Mouse (Mus musculus): ENCODE data around the gene 4930402H24Rik.
"Not testable (repeated sequence)": the region's sequence is repeated elsewhere in the genome, so short reads cannot be mapped to it uniquely, and the experiment has no call there.

The 4930402H24Rik gene

DNA sequence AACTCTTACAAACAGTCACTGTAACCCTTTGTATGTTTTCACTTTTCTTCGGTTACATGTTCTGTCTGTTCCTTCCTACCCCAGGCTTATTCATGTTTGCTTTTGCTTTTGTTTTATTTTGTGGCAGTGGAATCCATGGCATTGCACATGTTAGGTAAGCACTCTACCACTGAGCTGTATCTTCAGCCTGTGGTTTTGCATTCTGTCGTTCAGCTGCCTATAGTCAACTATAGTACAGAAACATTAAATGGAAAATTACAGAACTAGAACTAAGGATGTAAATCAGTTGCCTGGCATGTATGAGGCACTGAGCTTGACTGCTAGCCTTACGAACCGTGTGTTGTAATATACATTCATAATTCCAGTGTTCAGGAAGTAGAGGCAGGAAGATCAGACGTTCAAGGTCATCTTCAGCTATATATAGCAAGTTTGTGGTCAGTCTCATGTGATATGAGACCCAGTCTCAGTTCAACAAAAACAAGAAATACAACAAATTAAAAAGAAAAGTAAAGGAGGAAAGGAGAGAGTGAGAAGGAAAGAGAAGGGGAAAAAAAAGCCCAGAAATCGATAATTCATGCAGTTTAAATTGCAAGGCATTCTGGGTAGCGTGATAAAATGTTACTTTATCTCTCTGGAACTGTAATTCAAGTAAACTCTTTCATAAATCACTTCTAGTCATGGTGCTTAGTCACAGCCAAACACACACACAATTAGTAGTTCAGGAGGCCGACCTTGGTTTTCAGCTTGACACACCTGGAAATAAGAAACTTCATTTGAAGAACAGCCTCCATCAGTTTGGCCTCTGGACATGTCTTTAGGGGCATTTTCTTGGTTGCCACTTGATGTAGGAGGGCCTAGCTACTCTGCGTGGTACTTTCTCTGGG, 54.6 kb downstream of the 4930402H24Rik start:
- DNase-seq: no peak

DNA sequence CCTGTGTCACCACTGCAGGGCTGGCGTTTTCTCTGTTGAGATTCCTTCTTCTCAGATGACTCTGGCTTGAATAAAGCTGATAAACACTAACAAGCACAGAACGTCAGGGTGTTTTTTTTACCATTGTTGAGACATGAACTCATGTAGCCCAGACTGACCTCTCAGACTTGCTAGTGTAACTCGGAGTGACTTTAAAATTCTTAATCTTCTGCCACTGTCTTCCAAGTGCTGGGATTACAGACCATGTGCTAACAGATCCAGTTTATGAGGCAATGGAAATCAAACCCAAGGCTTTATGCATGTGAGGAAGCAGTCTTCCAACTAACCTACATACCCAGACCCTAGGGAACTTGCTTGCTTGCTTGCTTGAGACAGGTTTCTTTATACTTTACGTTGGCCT, 56.5 kb downstream of the 4930402H24Rik start:
- no peak for DNase-seq

DNA sequence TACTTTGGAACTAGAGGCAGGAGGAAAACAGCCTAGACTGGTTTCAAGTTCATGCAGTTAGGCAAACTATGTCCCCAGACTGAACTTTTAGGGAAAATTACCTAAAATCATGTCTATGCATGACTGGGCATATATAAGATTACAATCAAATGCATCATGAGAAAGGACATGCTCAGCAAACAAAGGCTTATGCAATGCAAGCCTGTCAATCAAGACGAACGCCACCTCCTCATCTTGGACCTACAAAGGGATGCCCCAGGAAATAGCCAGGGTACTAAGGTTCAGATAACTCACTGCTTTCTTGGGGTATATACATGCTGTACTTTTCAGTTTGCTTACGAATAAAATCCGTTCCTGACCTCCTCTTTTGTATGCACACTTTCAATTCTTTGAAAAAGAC, 57.9 kb downstream of the 4930402H24Rik start:
- no peak for DNase-seq

DNA sequence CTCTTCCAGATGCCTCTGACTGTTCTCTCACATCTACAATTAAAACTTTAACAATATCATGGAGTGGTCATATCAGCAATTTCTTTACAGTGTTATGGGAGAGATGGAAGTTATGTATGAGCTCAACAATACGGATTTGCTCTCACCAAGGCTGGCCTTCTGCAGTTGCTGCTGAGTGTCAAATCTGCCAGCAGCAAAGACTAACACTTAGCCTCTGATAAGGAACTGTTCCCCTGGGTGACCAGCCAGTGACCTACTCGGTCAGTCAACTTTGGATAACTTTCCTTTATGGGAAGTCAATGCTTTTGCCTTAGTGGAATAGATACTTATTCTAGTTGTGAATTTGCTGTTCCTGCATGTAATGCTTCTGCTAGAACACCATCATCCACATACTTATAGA, 62.6 kb downstream of the 4930402H24Rik start:
- DNase-seq: no peak

DNA sequence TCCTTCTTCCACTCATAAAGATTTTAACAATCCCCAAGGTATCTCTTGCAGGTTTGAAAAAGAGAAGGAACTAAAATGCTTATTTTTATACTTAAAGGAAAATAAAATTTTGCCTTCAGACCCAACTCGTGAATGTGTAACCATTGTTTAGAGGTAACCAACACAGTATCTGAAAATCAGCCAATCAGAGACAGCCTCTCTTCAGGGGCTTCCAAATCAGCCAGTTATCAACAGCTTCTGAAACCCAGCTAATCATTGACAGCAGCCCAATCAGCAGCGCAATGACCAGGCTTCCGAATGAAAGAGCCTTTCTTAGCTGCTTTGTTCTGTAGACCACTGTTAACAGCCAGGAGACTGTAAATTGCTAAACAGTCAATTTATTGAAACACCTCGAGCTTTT, 65.4 kb downstream of the 4930402H24Rik start:
- DNase-seq: peak; percentile 62

DNA sequence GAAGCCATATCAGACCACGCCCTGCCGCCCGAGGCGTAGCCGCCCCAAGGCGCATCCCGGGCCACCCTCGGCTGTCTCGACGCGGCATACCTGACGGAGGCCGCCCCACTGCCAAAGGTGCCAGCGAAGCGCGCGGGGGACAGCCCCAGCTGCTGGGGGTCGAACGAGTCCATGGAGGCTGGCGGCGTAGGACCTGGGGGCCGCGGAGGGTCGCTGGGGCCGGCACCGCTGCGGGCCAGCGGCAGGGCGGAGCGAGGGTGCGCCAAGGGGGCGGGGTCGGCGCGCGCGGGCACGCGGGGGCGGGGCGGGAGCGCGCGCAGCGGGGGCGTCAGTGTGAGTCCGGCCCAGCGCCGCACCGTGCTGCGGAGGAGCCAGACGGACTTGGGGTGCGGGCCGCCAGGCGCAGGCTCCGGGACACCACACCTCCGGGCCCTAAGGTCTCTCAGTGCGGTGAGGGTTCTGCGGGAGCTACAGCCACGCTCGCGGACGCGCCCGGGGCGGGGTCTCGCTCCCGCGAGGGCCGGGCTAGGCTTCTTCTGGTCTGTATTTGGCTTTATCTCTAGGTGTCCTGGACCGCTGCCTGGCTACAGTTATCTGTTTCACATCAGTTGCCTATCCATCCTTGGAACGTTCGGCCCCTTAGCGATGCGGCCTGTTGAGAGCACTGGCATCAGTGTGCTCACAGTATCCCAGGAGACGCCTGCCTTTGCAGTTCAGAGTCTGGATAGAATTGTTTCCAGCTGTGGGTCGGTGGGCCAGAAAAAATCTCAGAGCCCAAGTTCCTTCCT, 66.1 kb downstream of the 4930402H24Rik start:
- peak; percentile 86 for DNase-seq

DNA sequence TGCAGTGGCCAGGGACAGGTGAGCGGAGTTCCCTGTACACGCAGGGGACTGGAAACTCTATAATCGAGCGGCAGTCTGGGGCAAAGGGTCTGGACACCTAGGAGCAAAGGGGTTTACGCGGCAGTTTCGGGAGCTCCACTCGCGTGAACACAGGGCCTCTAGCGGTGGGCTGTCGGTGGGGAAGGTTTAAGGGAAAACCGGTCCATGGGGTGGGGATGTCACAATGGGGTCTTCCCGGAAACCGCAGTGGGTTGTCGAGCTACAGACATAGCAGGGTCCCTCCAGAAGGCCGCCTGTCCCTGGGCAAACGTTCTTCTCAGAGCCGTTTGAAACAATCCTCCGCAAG, 66.7 kb downstream of the 4930402H24Rik start:
- no peak for DNase-seq

DNA sequence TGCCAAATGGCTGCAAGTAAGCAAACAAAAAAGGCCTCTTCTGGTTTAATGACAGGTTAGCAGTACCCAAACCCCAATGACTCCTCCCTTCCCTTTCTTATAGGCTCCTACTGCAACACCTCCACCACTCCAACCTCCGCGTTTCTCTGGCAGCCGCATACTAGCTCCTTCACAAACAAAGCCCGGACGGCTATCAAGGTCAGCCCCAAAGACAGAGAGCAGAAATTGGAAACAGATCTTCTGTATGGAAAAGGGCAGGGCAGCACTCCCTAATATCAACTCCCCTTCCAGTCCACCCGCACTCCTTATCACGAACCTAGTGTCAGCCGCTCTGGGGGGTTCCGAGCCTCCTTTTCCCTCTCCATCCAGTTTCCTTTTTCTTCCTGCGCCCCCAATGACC, 67.1 kb downstream of the 4930402H24Rik start:
- DNase-seq: peak; percentile 13

DNA sequence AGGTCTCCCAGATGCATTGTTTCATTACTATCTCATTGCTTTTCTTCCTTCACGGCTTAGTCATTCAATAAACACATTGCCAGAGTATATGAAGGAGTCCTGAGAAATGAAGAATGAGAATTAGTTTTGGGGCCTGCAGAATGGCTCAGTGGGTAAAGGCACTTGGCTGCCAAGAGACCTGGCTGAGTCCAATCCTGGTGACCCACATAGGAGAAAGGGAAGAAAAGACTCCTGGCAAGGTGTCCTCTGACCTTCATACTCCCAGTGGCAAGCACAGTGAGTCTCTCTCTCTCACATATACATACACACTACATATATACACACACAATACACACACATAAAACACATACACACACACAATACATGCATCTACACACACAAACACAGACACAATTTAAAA, 68.1 kb downstream of the 4930402H24Rik start:
- DNase-seq: no peak

DNA sequence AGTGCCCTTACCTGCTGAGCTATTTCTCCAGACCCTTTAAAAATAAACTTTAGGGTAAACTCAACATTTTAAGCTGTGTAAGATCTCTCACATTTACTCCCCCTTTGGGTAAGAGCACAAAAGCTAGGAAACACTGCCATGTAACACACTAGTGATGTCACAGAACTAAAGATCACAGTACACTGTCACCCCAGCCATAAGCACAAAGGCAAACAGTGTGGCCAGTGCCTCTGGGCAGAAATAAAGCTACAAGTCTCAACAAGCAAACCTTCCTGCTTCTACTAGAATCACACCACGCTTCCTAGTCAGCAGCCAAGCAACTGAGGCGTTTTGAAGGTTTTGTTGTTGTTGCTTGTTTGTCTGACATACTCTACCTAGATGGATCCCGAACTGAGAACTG, 72.5 kb downstream of the 4930402H24Rik start:
- DNase-seq: no peak

DNA sequence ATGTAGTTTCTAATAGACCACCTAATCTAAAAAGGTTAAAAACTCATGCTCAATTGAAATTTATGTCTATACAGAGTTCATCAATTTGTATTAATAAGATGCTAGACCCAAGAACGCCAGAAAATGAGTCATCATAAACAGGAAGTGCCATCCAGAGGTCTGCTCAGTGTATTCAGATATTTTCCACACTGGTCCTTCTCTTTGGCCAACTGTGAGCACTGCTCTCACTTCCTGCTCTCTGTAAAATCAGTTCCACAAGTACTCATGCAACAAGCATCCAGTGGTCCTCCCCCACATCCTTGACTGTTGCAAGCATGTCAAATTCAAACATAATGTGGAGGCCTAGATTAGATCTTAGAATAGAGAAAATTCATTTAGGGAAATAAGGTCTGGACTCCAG, 73.6 kb downstream of the 4930402H24Rik start:
- no peak for DNase-seq

DNA sequence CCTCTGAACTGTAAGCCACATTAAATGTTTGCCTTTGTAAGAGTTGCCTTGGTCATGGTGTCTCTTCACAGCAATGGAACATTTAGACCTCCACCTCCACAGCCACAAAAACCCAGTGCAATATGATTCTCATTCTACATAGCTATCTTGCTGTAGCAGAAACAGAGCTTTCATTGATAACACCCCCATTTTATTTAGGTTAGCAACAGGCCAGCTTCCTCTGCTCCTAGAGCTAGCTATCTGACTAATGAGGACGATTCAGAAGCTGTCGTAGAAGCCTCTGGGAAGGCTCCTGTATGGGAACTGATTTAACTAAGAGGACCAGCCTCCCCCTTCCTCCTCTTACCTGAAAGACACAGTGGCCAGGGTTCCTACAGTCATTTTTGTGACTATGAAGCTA, 74.2 kb downstream of the 4930402H24Rik start:
- no peak for DNase-seq

DNA sequence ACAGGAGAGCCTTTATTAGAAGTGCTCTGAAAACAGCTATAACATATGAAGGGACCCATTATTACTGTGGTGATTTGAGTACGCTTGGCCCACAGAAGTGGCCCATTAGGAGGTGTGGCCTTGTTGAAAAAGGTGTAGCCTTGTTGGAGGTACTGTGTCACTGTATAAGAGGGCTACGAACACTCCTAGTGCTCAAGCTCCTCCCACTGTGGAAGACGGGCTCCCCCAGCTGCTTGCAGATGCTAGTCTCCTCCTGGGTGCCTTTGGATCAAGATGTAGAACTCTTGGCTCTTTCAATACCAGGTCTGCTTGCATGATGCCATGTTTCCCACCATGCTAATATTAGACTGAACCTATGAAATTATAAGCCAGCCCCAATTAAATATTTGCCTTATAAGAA, 76.0 kb downstream of the 4930402H24Rik start:
- DNase-seq: no peak

DNA sequence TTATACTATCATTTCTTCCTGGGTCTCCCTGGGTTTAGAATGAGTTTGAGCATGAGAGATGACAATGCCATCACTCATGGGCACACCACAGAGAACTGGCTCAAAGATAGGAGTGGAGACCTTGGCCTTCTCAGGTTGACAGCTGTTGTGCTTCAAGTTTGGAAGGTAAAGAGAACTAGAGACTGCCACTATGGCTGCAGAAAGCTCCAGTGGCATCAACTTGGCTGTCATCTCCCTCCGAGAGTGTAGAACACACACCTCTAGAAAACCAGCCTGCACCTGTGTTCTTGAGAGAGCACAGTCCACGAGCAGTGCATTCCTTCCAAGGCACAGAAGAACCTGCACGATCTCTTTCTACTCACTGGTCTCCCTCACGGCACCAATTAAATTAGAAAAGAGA, 76.7 kb downstream of the 4930402H24Rik start:
- no peak for DNase-seq

DNA sequence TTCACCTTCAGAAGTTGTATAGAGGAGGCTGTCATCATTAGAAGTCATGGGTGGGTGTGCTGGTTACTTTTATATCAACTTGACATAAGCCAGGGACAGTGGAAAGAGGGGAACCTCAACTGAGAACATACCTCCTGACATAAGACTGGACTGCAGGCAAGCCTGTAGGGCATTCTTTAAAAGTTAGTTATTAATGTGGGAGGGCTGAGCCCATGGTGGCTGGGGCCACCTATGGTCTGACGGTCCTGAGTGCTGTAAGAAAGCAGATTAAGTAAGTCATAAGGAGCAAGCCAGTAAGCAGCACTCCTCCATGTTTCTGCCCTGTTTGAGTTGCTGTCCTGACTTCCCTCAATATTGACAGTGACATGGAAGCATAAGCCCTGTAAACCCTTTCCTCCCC, 77.5 kb downstream of the 4930402H24Rik start:
- no peak for DNase-seq

DNA sequence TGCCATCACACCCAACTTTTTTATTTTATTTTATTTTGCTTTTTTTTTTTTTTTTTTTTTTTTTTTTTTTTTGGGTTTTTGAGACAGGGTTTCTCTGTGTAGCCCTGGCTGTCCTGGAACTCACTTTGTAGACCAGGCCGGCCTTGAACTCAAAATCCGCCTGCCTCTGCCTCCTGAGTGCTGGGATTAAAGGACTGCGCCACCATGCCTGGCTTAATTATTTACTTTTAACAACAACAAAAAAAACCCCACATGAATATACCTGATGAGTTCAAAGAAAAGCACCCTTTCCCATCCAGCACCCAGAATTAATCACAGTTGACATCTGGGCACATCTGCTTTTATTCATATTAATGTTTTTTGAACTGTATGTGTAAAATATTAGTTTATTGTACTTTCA, 78.1 kb downstream of the 4930402H24Rik start:
- DNase-seq: not testable (repeated sequence)

DNA sequence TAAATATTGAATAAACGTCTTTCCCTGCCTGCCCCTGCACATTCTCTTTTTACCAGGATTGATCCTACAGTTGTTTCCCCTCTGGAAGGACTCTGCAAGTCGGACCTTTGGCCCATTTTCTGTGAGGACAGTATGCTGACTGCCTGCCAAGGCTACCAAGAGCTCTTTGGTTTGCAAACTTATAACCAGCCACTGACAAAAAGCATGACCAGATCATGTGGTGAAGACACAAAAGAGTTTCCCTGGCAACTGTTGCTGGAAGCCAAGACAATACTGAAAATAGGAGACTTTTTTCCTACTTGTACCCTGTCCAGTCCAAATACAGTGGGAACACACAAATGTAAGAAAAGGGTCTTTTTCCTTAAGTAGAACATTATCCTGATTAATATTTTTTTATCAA, 78.8 kb downstream of the 4930402H24Rik start:
- DNase-seq: peak; percentile 28

DNA sequence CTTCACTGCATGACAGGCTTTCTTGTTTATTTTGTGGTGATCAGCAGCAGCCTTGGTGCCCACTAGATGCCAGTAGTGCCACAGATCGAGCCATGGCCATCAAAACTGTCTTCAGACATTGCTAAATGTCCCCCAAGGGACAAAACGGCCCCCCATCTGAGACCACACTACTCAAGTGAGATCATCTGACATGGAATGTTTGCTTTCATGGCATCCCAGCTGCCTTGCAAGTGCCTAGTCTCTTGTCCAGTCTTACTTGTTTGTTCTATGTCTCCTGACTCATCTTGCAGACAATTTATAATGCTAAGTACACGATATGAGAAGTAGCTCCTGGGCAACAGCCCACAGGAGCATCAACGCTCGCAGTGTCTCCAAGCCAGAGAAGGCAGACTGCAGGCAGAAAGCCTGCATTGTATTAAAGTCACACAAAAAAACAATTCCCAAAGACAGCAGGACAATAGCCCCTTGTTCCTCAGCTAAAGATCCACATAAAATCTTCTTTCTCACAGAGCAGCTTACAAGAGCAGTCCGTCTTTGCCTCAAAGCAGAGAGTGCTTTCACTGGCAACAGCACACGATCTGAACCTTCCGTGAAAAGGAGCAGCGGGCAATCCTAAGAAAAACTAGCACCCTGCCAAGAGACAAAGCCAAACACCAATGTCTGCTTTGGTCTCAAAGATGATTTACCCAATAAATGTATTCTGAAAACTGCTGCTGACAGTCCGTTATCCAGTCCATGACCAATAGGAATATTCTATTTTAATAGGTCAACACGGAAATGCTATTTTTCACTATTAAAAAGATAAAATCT, 87.2 kb downstream of the 4930402H24Rik start:
- peak; percentile 18 for DNase-seq

DNA sequence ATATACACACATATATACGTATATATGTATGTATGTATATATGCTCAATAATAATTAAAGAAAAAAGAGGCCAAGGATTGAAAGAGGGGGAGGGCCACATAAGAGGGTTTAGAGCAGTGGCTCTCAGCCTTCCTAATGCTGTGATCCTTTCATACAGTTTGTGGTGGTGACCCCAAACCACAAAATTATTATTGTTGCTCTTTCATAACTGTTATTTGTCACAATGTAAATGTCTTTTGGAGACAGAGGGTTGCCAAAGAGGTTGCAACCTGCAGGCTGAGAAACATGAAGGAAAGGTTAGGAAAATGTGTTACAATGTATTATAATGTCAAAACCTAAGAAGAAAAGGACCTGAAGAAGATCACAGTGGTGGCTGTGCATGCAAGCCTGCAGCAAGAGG, 88.3 kb downstream of the 4930402H24Rik start:
- no peak for DNase-seq

DNA sequence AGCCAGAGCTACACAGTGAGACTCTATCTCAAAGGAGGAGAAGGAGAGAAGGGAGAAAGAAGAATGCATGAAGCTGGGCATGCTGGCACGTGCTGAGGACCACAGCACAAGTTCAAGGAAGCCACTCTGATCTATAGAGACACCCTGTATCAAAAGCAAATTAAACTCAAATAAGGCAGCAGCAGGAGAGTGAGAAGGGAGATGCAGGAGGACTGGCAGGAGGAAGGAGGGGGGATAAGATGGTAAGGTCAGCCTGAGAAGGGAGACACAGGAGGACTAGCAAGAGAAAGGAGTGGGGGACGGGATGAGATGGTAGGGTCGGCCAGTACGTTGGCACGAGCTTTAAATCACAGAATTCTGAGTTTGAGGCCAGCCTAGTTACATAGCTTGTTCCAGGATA, 90.0 kb downstream of the 4930402H24Rik start:
- no peak for DNase-seq

DNA sequence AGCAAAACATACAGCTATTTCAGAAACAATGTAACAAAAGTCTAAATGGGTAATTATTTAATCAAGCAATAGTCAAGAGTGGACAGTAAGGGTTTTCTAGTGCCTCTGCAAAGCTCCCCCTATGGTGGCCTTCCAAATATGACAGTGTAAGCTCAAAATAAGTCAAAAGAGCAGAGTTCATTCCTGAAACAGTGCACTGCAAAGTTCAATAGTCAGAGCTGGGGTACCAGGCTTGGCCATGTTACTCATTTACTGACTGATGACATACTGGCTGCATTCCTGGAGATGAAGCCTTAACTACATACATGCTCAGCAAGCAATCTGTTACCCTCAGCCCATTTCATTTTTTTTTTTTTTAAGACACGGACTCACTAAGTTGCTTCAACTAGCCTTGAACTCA, 91.7 kb downstream of the 4930402H24Rik start:
- no peak for DNase-seq

DNA sequence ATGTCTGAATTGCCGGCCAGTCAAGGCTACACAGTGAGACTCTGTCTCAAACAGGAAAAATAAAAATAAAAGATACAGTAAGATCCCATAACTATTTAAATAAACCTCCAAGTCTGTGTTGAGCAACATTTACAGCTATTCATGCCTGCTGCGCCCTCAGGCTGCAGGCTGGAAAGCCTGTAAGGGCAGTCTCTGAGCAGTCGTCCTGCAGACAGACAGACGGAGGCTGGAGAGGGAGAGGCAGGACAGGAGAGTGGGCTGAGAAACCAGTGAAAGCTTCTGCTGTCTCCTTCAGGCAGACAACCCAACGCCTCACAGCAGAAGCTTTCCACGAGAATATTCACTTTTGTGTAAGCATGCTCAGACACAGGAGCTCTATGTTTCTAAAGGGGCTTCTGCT, 92.5 kb downstream of the 4930402H24Rik start:
- no peak for DNase-seq

DNA sequence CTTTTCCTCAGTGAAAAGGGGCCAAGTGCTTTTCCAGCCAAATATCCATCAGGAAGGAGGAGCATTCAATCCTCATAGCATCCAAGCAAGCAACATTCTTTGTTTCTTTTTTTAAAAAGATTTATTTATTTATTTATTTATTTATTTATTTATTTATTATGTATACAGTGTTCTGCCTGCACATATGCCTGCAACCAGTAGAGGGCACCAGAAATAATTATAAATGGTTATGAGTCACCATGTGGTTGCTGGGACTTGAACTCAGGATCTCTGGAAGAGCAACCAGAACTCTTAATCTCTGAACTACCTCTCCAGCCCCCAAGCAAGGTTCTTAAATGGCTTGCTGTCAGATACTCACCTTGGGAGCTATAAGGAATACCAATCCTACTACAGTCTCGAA, 93.7 kb downstream of the 4930402H24Rik start:
- DNase-seq: no peak
